15 mouse cellular contexts compared by ENCODE assay signal in the genomic region with DNA sequence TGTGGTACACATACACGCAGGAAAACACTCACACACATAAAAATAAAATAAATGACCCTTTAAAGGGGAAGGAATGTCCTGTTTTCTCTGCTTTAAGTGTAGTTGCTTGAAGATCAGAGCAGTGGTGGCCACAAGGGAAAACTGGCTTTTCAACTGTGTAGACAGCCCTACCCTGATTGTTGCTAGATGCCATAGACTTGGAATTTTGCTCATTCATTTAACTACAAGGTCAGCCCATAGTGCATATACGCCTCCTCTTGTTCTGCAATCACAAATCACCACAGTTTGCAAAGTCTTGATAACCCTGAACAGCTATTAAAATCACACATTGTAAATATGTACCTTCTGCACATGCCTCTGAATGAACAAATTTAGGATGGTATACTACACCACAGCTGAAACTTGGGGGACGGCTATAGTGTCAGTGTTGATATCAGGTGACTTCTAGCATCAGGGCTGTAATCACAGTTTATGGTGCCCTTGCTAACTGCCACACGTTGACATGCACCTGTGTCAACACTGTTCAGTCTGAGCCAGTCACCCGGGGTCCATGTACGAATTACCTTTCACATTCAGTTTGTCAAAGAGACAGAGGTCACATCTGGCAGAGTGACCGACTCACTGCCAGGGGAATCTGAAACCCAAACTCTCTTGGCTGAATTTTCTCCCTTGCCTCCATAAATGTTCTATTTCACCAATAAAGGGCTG.
A peak's percentile ranks its signal among the peaks of the same experiment; 100 is the strongest.
DNase-seq lines count a peak whose midpoint lies in the region; ATAC-seq and TF ChIP-seq lines count a peak whose summit lies in the region.
"Had no signal": no experiment of that assay in that cellular context is flagged by ENCODE, and none has a peak within 500 bp of the region (broad histone marks: within the 10 kb centered on the region; RNA-seq: fewer than 3 reads in every experiment).

No protein-coding gene starts in this region.

- peaks cover 88% of the 10 kb centered on the region for H3K36me3 ChIP-seq in heart, embryonic 13.5 days
- peaks cover 3% of the 10 kb centered on the region; the same call in 1 of the 2 replicates for H3K36me3 ChIP-seq in embryonic facial prominence, embryonic 10.5 days (replicated peaks)
- peaks cover 12% of the 10 kb centered on the region; the same call in 1 of the 2 replicates for H3K36me3 ChIP-seq in limb, embryonic 14.5 days (ENCODE audit: control insufficient read depth, insufficient read depth, low read length)
- no peaks in the 10 kb centered on the region for H3K36me3 ChIP-seq in stomach, embryonic 14.5 days (ENCODE audit: control insufficient read depth, insufficient read depth, low read length)
- H3K36me3 ChIP-seq in forebrain, embryonic 12.5 days (replicated peaks), result no peaks in the 10 kb centered on the region
- H3K36me3 ChIP-seq in heart, embryonic 12.5 days, result peaks cover 79% of the 10 kb centered on the region

- no peak for TF ChIP-seq POLR2A in limb, embryonic 14.5 days (IDR thresholded peaks at IDR 0.05; ENCODE audit: borderline replicate concordance, extremely low read depth, insufficient read depth, insufficient read length)

- no peaks in the 10 kb centered on the region for H3K9me3 ChIP-seq in heart, embryonic 13.5 days
- no peaks in the 10 kb centered on the region for H3K9me3 ChIP-seq in embryonic facial prominence, embryonic 10.5 days
- no peaks in the 10 kb centered on the region for H3K9me3 ChIP-seq in limb, embryonic 14.5 days (ENCODE audit: control insufficient read depth, low read length)
- H3K9me3 ChIP-seq in stomach, embryonic 14.5 days (ENCODE audit: control insufficient read depth, low read depth, low read length), result no peaks in the 10 kb centered on the region
- H3K9me3 ChIP-seq in forebrain, embryonic 12.5 days, result no peaks in the 10 kb centered on the region
- no peaks in the 10 kb centered on the region for H3K9me3 ChIP-seq in heart, embryonic 12.5 days (replicated peaks)
- H3K9me3 ChIP-seq: megakaryocyte, embryonic 14.5 days had no signal

- 0 out of 2 replicates have a peak overlapping the region, but pooled peaks have one; percentile 15 for H3K27ac ChIP-seq in heart, embryonic 13.5 days (replicated peaks)
- H3K27ac ChIP-seq in embryonic facial prominence, embryonic 10.5 days (replicated peaks), result no peak overlapping the region
- no peak overlapping the region for H3K27ac ChIP-seq in limb, embryonic 14.5 days (replicated peaks; ENCODE audit: low read depth, low read length)
- H3K27ac ChIP-seq in stomach, embryonic 14.5 days (ENCODE audit: low read length), result no peak overlapping the region; the same call in 1 of the 2 replicates
- H3K27ac ChIP-seq in forebrain, embryonic 12.5 days, result no peak overlapping the region
- H3K27ac ChIP-seq in heart, embryonic 12.5 days (ENCODE audit: poor library complexity, severe bottlenecking), result no peak overlapping the region

- no peak for ATAC-seq in heart, embryonic 13.5 days (ENCODE audit: extremely low read depth, insufficient number of reproducible peaks, low FRiP score, low TSS enrichment)
- ATAC-seq in limb, embryonic 14.5 days (ENCODE audit: low FRiP score, low read depth), result 0 out of 2 replicates have a peak, but pooled peaks have one; percentile 37
- ATAC-seq in stomach, embryonic 14.5 days (ENCODE audit: insufficient number of reproducible peaks, insufficient read depth, low FRiP score, low read depth), result peak; percentile 86
- no peak for ATAC-seq in forebrain, embryonic 12.5 days (ENCODE audit: low FRiP score)
- ATAC-seq in heart, embryonic 12.5 days (ENCODE audit: insufficient number of reproducible peaks, low FRiP score), result no peak

- no peak overlapping the region for H3K9ac ChIP-seq in heart, embryonic 13.5 days
- no peak overlapping the region for H3K9ac ChIP-seq in limb, embryonic 14.5 days (ENCODE audit: low read depth, low read length, severe bottlenecking)
- no peak overlapping the region for H3K9ac ChIP-seq in stomach, embryonic 14.5 days (replicated peaks; ENCODE audit: low read depth, low read length)
- H3K9ac ChIP-seq in forebrain, embryonic 12.5 days, result no peak overlapping the region
- H3K9ac ChIP-seq in heart, embryonic 12.5 days, result no peak overlapping the region

- H3K4me1 ChIP-seq in heart, embryonic 13.5 days, result peaks cover 14% of the 10 kb centered on the region
- peaks cover 14% of the 10 kb centered on the region for H3K4me1 ChIP-seq in embryonic facial prominence, embryonic 10.5 days
- 0 out of 2 replicates have a peak, but pooled peaks cover 3% of the 10 kb centered on the region for H3K4me1 ChIP-seq in limb, embryonic 14.5 days (ENCODE audit: control insufficient read depth, insufficient read depth, low read length)
- no peaks in the 10 kb centered on the region for H3K4me1 ChIP-seq in stomach, embryonic 14.5 days (ENCODE audit: control insufficient read depth, insufficient read depth, low read length)
- H3K4me1 ChIP-seq in forebrain, embryonic 12.5 days, result no peaks in the 10 kb centered on the region
- peaks cover 12% of the 10 kb centered on the region for H3K4me1 ChIP-seq in heart, embryonic 12.5 days (replicated peaks)
- H3K4me1 ChIP-seq: megakaryocyte, embryonic 14.5 days had no signal

- no peak for DNase-seq in heart, postnatal 10 days
- DNase-seq in embryonic facial prominence, embryonic 10.5 days (ENCODE audit: low spot score), result peak; percentile 65
- no peak for DNase-seq in limb, embryonic 14.5 days (ENCODE audit: low spot score)
- DNase-seq in adrenal gland, adult (ENCODE audit: inconsistent age in 2 of 2, low spot score in 1 of 2), result no peak
- DNase-seq: adrenal gland, postnatal 36 days; cerebellum, postnatal 36 days; heart, adult 18-20 months; lung, adult 18-20 months; right cerebral cortex, postnatal 14 days had no signal

- WGBS in heart, embryonic 13.5 days, result 71% methylated on average over 7 of the region's 7 CpGs
- WGBS in embryonic facial prominence, embryonic 10.5 days, result 46% methylated on average over 7 of the region's 7 CpGs
- 47% methylated on average over 7 of the region's 7 CpGs for WGBS in limb, embryonic 14.5 days
- 44% methylated on average over 7 of the region's 7 CpGs for whole genome bisulfite sequencing in stomach, embryonic 14.5 days
- WGBS in forebrain, embryonic 12.5 days, result 80% methylated on average over 7 of the region's 7 CpGs
- WGBS in heart, embryonic 12.5 days, result 82% methylated on average over 7 of the region's 7 CpGs

- no peak overlapping the region for H3K4me2 ChIP-seq in heart, embryonic 13.5 days
- no peak overlapping the region for H3K4me2 ChIP-seq in limb, embryonic 14.5 days (replicated peaks; ENCODE audit: low read depth, low read length, severe bottlenecking)
- no peak overlapping the region for H3K4me2 ChIP-seq in stomach, embryonic 14.5 days (replicated peaks; ENCODE audit: low read depth, low read length)
- H3K4me2 ChIP-seq in forebrain, embryonic 12.5 days, result no peak overlapping the region
- H3K4me2 ChIP-seq in heart, embryonic 12.5 days, result no peak overlapping the region

- H3K4me3 ChIP-seq in heart, embryonic 13.5 days, result no peak overlapping the region
- H3K4me3 ChIP-seq in embryonic facial prominence, embryonic 10.5 days, result no peak overlapping the region
- no peak overlapping the region for H3K4me3 ChIP-seq in limb, embryonic 14.5 days (replicated peaks; ENCODE audit: low read length)
- H3K4me3 ChIP-seq in stomach, embryonic 14.5 days (ENCODE audit: low read depth, low read length), result no peak overlapping the region
- no peak overlapping the region for H3K4me3 ChIP-seq in forebrain, embryonic 12.5 days (replicated peaks)
- H3K4me3 ChIP-seq in heart, embryonic 12.5 days, result no peak overlapping the region
- H3K4me3 ChIP-seq: megakaryocyte, embryonic 14.5 days; myocyte had no signal

- no peaks in the 10 kb centered on the region for H3K27me3 ChIP-seq in heart, embryonic 13.5 days (replicated peaks)
- no peaks in the 10 kb centered on the region; the same call in 1 of the 2 replicates for H3K27me3 ChIP-seq in embryonic facial prominence, embryonic 10.5 days (replicated peaks; ENCODE audit: low read depth, poor library complexity, severe bottlenecking)
- H3K27me3 ChIP-seq in limb, embryonic 14.5 days (ENCODE audit: control insufficient read depth, insufficient read depth, low read length), result no peaks in the 10 kb centered on the region
- no peaks in the 10 kb centered on the region for H3K27me3 ChIP-seq in stomach, embryonic 14.5 days (ENCODE audit: control insufficient read depth, insufficient read depth, low read length)
- no peaks in the 10 kb centered on the region for H3K27me3 ChIP-seq in forebrain, embryonic 12.5 days
- no peaks in the 10 kb centered on the region for H3K27me3 ChIP-seq in heart, embryonic 12.5 days (replicated peaks)
- H3K27me3 ChIP-seq: megakaryocyte, embryonic 14.5 days had no signal

- intact Hi-C loops in heart, postnatal 10 days (cut with DNase I), result no loop called here

Comparison
In these comparisons a context has a peak if more than half of its experiments do, and no peak if none do; other contexts are left out.
1. ATAC-seq: peak in limb, embryonic 14.5 days (single experiment) and stomach, embryonic 14.5 days (single experiment); none in heart, embryonic 13.5 days (single experiment), forebrain, embryonic 12.5 days (single experiment) and heart, embryonic 12.5 days (single experiment).